Mouse (Mus musculus) midbrain, embryonic 15.5 days (tissue): ENCODE results near the gene Ddias. TPM values are rescaled to one million over a fixed set of nuclear protein-coding genes. Genes with fewer than 3 reads are reported as not detected.

Source experiments
- ATAC-seq: fragments of 200-750 bp; cut with Nextera tagmentation; replicated peaks from 2 replicates; pipeline ENCODE4 v1.8.0; 2017; ENCODE audit warnings: moderate TSS enrichment
- H3K27ac ChIP-seq: fragments of 300-500 bp; sonication (generic); 2 replicates; pipeline ENCODE4 v1.5.1; 2015; ENCODE audit warnings: mild to moderate bottlenecking, inconsistent platforms
- H3K27me3 ChIP-seq: fragments of 300-500 bp; sonication (generic); replicated peaks from 2 replicates; pipeline ENCODE4 v1.6.1; 2015; ENCODE audit warnings: inconsistent platforms
- H3K36me3 ChIP-seq: fragments of 300-500 bp; sonication (generic); replicated peaks from 2 replicates; pipeline ENCODE4 v1.6.1; 2015; ENCODE audit warnings: inconsistent platforms
- H3K4me1 ChIP-seq: fragments of 300-500 bp; sonication (generic); 2 replicates; pipeline ENCODE4 v1.6.1; 2015; ENCODE audit warnings: inconsistent platforms
- H3K4me2 ChIP-seq: fragments of 300-500 bp; sonication (generic); 2 replicates; pipeline ENCODE4 v1.6.1; 2015; ENCODE audit warnings: inconsistent platforms, mild to moderate bottlenecking, moderate library complexity
- H3K4me3 ChIP-seq: fragments of 300-500 bp; sonication (generic); 2 replicates; pipeline ENCODE4 v1.5.1; 2015; ENCODE audit warnings: mild to moderate bottlenecking, inconsistent platforms
- H3K9ac ChIP-seq: fragments of 300-500 bp; sonication (generic); 2 replicates; pipeline ENCODE4 v1.6.1; 2015; ENCODE audit warnings: mild to moderate bottlenecking, inconsistent platforms
- H3K9me3 ChIP-seq: fragments of 300-500 bp; sonication (generic); 2 replicates; pipeline ENCODE4 v1.6.1; 2016; ENCODE audit warnings: inconsistent platforms
- WGBS: fragments of 180-500 bp; shearing (Covaris S2); methylation state at CpG from one replicate; pipeline ENCODE4 v1.1.7; 2015; ENCODE audit warnings: mixed read lengths; 5-methylcytosine and 5-hydroxymethylcytosine counted together
- polyA plus RNA-seq: library from polyadenylated mRNA; unstranded; fragments of >200 nt; fragmentation: Nextera tagmentation; extraction: Ambion mirVana; gene quantifications from 2 replicates; pipeline ENCODE4 v1.2.1, GENCODE M21; 2015

Gene Ddias
- polyA plus RNA-seq, 1 experiment from 2014 or later, result 4.3 TPM

GRCm38 (mm10) chr7:92837226-92837625 is 36.8 kb downstream of the Ddias start:
- WGBS, result 91% methylated on average over 11 of the region's 11 CpGs
- Histone ChIP-seq H3K27me3 (no peaks in the 10 kb centered on the region), H3K4me2 (no peak overlapping the region), H3K4me3 (no peak overlapping the region), H3K4me1 (no peaks in the 10 kb centered on the region), H3K9ac (no peak overlapping the region), H3K36me3 (no peaks in the 10 kb centered on the region; the same call in 1 of the 2 replicates), H3K27ac (no peak overlapping the region), H3K9me3 (no peaks in the 10 kb centered on the region)
- ATAC-seq, result no peak

GRCm38 (mm10) chr7:92836447-92836846 is 37.6 kb downstream of the Ddias start:
- 84% methylated on average over 3 of the region's 3 CpGs for WGBS

GRCm38 (mm10) chr7:92834391-92834790 is 39.7 kb downstream of the Ddias start:
- no peaks in the 10 kb centered on the region for H3K9me3 ChIP-seq
- H3K36me3 ChIP-seq, result no peaks in the 10 kb centered on the region; the same call in 1 of the 2 replicates
- no peak for ATAC-seq
- no peak overlapping the region for H3K4me2 ChIP-seq
- no peaks in the 10 kb centered on the region for H3K4me1 ChIP-seq
- H3K9ac ChIP-seq, result no peak overlapping the region
- H3K27ac ChIP-seq, result no peak overlapping the region
- H3K4me3 ChIP-seq, result no peak overlapping the region
- no peaks in the 10 kb centered on the region for H3K27me3 ChIP-seq
- WGBS, result 93% methylated on average over 2 of the region's 2 CpGs

More at GRCm38 (mm10) chr7:92836447-92836846, 37.6 kb downstream of the Ddias start:
- Histone ChIP-seq H3K4me1 (no peaks in the 10 kb centered on the region), H3K9me3 (no peaks in the 10 kb centered on the region), H3K9ac (no peak overlapping the region), H3K4me3 (no peak overlapping the region), H3K36me3 (no peaks in the 10 kb centered on the region; the same call in 1 of the 2 replicates), H3K27me3 (no peaks in the 10 kb centered on the region), H3K4me2 (no peak overlapping the region), H3K27ac (no peak overlapping the region)
- ATAC-seq, result no peak

- Histone ChIP-seq H3K27me3 (no peaks in the 10 kb centered on the region), H3K27ac (no peak overlapping the region), H3K36me3 (no peaks in the 10 kb centered on the region; the same call in 1 of the 2 replicates), H3K9ac (no peak overlapping the region), H3K4me3 (no peak overlapping the region), H3K9me3 (no peaks in the 10 kb centered on the region), H3K4me2 (no peak overlapping the region), H3K4me1 (no peaks in the 10 kb centered on the region)
- no peak for ATAC-seq
- WGBS, result 95% methylated on average over 6 of the region's 6 CpGs
Measured at GRCm38 (mm10) chr7:92832395-92832794, 41.7 kb downstream of the Ddias start.

- WGBS, result 43% methylated on average over 3 of the region's 3 CpGs
- Histone ChIP-seq H3K4me2 (no peak overlapping the region), H3K9me3 (no peaks in the 10 kb centered on the region), H3K36me3 (no peaks in the 10 kb centered on the region), H3K27ac (no peak overlapping the region), H3K9ac (no peak overlapping the region), H3K4me1 (no peaks in the 10 kb centered on the region), H3K27me3 (no peaks in the 10 kb centered on the region), H3K4me3 (no peak overlapping the region)
- ATAC-seq, result 0 out of 2 replicates have a peak, but pooled peaks have one; percentile 48
Measured at GRCm38 (mm10) chr7:92827981-92828380, 46.1 kb downstream of the Ddias start.

GRCm38 (mm10) chr7:92826248-92826647 is 47.8 kb downstream of the Ddias start:
- Histone ChIP-seq H3K9me3 (no peaks in the 10 kb centered on the region), H3K9ac (no peak overlapping the region), H3K4me3 (no peak overlapping the region), H3K4me2 (no peak overlapping the region), H3K27ac (no peak overlapping the region), H3K27me3 (no peaks in the 10 kb centered on the region), H3K4me1 (peaks cover 5% of the 10 kb centered on the region; the same call in 1 of the 2 replicates), H3K36me3 (no peaks in the 10 kb centered on the region)
- ATAC-seq, result no peak
- WGBS, result 97% methylated on average over 3 of the region's 3 CpGs

GRCm38 (mm10) chr7:92822409-92823101 is 51.5 kb downstream of the Ddias start:
- 59% methylated on average over 1 of the region's 1 CpGs for WGBS
- Histone ChIP-seq H3K9me3 (no peaks in the 10 kb centered on the region), H3K4me3 (no peak overlapping the region), H3K9ac (no peak overlapping the region), H3K4me2 (no peak overlapping the region), H3K4me1 (peaks cover 5% of the 10 kb centered on the region; the same call in 1 of the 2 replicates), H3K36me3 (no peaks in the 10 kb centered on the region), H3K27me3 (no peaks in the 10 kb centered on the region), H3K27ac (no peak overlapping the region)
- ATAC-seq, result 0 out of 2 replicates have a peak, but pooled peaks have one; percentile 30

GRCm38 (mm10) chr7:92821871-92822270 is 52.2 kb downstream of the Ddias start:
- Histone ChIP-seq H3K4me1 (peaks cover 5% of the 10 kb centered on the region; the same call in 1 of the 2 replicates), H3K27me3 (no peaks in the 10 kb centered on the region), H3K4me2 (no peak overlapping the region), H3K9ac (no peak overlapping the region), H3K4me3 (no peak overlapping the region), H3K27ac (no peak overlapping the region), H3K9me3 (no peaks in the 10 kb centered on the region), H3K36me3 (no peaks in the 10 kb centered on the region)
- WGBS, result 55% methylated on average over 4 of the region's 4 CpGs
- no peak for ATAC-seq

DNA sequence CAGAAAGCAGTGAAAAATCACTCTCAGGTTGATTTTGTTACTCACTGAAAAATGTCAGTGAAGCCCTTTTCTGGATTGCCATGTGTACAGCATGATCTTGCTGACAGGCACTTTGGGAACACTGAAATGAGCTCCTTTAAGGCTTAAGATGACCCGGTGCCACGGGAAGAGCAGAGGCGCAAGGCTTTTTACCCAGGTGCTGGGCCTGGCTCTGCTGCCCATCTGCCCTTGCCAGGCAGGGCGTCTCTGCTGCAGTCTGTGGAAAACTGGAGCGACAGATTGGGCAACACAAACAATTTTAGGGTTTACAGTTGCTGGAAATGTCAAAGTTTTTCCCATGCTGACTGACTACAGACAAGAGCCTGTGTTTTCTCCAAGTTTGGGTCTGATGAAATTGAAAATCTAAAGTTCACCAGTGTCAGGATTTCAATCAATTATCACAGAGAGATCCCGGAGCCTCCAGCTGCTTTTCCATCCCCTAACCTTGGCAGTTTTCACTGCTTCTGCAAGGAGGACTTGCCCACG is 53.0 kb downstream of the Ddias start:
- Histone ChIP-seq H3K4me3 (no peak overlapping the region), H3K9ac (no peak overlapping the region), H3K9me3 (no peaks in the 10 kb centered on the region), H3K27ac (no peak overlapping the region), H3K4me2 (no peak overlapping the region), H3K4me1 (peaks cover 5% of the 10 kb centered on the region; the same call in 1 of the 2 replicates), H3K27me3 (no peaks in the 10 kb centered on the region), H3K36me3 (no peaks in the 10 kb centered on the region)
- WGBS, result 75% methylated on average over 7 of the region's 7 CpGs
- ATAC-seq, result no peak

DNA sequence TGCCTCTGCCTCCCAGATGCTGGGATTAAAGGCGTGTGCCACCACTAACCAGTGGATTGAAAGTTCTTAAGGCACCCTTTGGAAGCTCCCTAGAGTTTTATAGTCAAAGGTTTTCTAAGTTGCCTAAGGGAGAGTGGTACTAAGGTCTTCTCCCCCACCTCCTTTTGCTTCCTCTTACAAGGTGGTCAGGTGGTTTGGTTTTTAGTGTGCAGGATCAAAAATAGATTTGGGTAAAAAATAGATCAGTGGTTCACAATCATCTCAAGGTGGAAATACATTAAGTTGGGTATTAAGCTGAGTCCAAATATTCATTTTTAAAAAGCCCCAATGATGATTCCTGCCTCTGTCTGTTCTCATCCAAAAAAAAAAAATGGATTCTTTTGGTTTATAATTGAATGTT is 53.6 kb downstream of the Ddias start:
- Histone ChIP-seq H3K36me3 (no peaks in the 10 kb centered on the region), H3K27ac (no peak overlapping the region), H3K4me1 (peaks cover 5% of the 10 kb centered on the region; the same call in 1 of the 2 replicates), H3K9ac (no peak overlapping the region), H3K27me3 (no peaks in the 10 kb centered on the region), H3K4me2 (no peak overlapping the region), H3K4me3 (no peak overlapping the region), H3K9me3 (no peaks in the 10 kb centered on the region)
- no peak for ATAC-seq
- WGBS, result 90% methylated on average over 1 of the region's 1 CpGs

GRCm38 (mm10) chr7:92819656-92820055 is 54.4 kb downstream of the Ddias start:
- Histone ChIP-seq H3K4me3 (no peak overlapping the region), H3K36me3 (no peaks in the 10 kb centered on the region), H3K4me2 (no peak overlapping the region), H3K9me3 (no peaks in the 10 kb centered on the region), H3K4me1 (peaks cover 5% of the 10 kb centered on the region; the same call in 1 of the 2 replicates), H3K27ac (no peak overlapping the region), H3K27me3 (no peaks in the 10 kb centered on the region), H3K9ac (no peak overlapping the region)
- WGBS, result 89% methylated on average over 11 of the region's 11 CpGs
- no peak for ATAC-seq

DNA sequence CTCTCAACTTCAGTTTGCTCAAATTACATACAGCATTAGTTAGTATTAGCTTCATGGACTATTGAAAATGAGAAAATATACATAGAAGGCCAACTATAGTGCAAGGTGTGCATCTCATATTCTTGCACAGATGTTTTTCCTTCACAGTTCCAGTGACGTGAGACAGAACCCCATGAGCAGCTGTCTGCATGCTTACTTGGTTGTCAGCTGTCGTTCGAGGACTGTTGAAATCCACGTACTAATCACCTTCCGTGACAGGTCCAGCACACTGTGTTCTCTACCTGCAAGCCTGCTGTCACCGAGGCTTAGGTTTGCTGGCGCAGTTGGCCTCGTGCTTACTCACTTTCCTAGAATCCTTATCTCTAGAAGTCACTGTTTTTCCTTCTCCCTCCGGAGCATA is 56.2 kb downstream of the Ddias start:
- no peak overlapping the region for H3K9ac ChIP-seq
- no peaks in the 10 kb centered on the region for H3K9me3 ChIP-seq
- H3K4me3 ChIP-seq, result no peak overlapping the region
- no peaks in the 10 kb centered on the region for H3K27me3 ChIP-seq
- no peak for ATAC-seq
- H3K4me1 ChIP-seq, result peaks cover 5% of the 10 kb centered on the region; the same call in 1 of the 2 replicates
- no peak overlapping the region for H3K4me2 ChIP-seq
- no peaks in the 10 kb centered on the region for H3K36me3 ChIP-seq
- no peak overlapping the region for H3K27ac ChIP-seq
- WGBS, result 88% methylated on average over 9 of the region's 9 CpGs

DNA sequence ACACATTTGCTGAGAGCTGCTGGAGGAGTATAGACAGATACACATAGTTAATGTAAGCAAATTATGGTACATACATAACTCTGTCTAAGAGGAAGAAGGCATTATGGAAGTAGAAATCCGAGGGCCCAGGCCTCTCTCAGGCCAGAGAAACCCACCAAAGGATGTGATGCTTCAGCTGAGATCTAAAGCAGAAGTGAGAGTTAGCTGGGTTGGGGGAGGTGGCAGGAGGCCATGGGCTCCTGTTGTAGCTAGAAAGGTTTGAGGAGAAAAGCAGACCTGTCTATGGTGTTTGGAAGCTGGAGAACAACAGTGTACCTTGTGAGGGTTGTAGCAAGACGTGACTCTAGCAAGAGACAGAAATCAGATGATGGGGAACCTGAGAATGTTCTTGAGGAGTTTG is 56.8 kb downstream of the Ddias start:
- H3K9me3 ChIP-seq, result no peaks in the 10 kb centered on the region
- H3K4me2 ChIP-seq, result no peak overlapping the region
- ATAC-seq, result no peak
- no peaks in the 10 kb centered on the region for H3K27me3 ChIP-seq
- peaks cover 2% of the 10 kb centered on the region; the same call in 1 of the 2 replicates for H3K4me1 ChIP-seq
- no peak overlapping the region for H3K27ac ChIP-seq
- WGBS, result 86% methylated on average over 2 of the region's 2 CpGs
- H3K4me3 ChIP-seq, result no peak overlapping the region
- H3K36me3 ChIP-seq, result no peaks in the 10 kb centered on the region
- no peak overlapping the region for H3K9ac ChIP-seq
